Mouse (Mus musculus): ENCODE data around the gene Larp6.

DNA sequence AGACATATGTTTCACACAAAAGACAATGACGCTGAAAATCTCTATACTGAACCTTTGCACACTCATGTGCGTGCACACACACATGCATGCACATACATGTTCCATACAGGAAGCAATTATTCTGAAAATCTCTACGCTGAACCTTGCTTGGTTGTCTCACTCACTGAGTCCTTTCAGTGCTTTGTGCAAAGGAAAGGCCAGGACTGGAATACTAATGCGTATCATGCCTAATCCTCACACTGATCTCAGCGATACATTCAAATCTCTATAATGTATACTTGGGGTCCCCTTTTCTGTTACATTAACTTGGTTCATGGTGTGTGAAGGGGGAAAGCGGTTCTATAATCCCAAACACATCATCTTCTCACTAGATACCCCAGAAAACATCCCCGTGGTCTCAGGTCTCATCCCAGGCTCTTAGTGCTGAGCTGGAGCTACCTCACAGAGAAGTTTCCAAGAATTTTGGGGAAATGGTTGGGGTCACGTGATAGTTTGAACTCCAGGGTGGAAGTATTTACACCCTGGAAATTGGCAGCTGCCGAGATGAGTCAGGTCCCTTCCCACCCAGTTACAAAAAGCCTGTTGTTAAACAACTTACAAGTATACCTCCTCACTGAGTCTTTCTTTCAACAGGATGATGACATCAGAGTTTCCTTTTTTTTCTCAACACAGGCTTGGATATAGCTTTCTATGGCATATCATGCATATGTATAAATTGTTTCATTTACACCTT lies 69.4 kb downstream of the Larp6 start:
- TF ChIP-seq CTCF (IDR thresholded peaks at IDR 0.05; ENCODE audit: extremely low read depth, insufficient read depth, insufficient read length, insufficient replicate concordance) (no peak), POLR2A (IDR thresholded peaks at IDR 0.05; ENCODE audit: low read depth, low read length) (no peak)
